Mouse (Mus musculus): ENCODE data around the gene Ss18l2.

GRCm38 (mm10) chr9:121704261-121704645, 5.9 kb upstream of the Ss18l2 start:
- TF ChIP-seq CTCF (IDR thresholded peaks at IDR 0.05; ENCODE audit: insufficient read depth, low read length) (no peak), POLR2A (IDR thresholded peaks at IDR 0.05; ENCODE audit: borderline replicate concordance, extremely low read depth, low read depth, low read length) (no peak)
